Mouse (Mus musculus): ENCODE measurements around the gene Iqschfp.

DNA sequence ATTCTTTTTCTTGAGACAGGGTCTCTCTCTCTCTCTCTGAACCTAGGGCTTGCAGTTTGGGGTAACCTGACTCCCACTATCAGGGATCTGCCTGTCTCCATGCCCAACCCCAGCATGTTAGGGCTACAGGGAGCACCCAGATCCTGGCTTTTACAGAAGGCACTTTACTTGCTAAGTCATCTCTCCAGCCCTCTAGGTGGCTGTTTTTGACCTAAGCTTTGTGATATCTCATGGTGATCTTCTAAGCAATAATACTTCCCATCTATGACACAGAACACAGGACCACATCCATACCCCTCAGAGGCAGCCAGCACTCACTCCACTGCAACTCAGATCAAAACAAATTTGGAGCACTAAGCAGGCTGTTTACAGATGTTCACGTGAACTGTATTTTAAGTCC lies 600.0 kb downstream of the Iqschfp start:
- TF ChIP-seq CTCF (IDR thresholded peaks at IDR 0.05; ENCODE audit: borderline replicate concordance, extremely low read depth, insufficient read depth, insufficient read length) (no peak), POLR2A (IDR thresholded peaks at IDR 0.05; ENCODE audit: borderline replicate concordance, extremely low read depth, insufficient read depth, insufficient read length, poor library complexity, severe bottlenecking) (no peak)

All from brain, embryonic 14.5 days (tissue).